Mouse (Mus musculus): ENCODE measurements around the gene Lonrf2. TPM values are rescaled to one million over a fixed set of nuclear protein-coding genes. Genes with fewer than 3 reads are reported as not detected.

Gene Lonrf2
- total and polyA plus RNA-seq, 3 experiments: 2.9 to 48.5 (median 42.0) TPM

DNA sequence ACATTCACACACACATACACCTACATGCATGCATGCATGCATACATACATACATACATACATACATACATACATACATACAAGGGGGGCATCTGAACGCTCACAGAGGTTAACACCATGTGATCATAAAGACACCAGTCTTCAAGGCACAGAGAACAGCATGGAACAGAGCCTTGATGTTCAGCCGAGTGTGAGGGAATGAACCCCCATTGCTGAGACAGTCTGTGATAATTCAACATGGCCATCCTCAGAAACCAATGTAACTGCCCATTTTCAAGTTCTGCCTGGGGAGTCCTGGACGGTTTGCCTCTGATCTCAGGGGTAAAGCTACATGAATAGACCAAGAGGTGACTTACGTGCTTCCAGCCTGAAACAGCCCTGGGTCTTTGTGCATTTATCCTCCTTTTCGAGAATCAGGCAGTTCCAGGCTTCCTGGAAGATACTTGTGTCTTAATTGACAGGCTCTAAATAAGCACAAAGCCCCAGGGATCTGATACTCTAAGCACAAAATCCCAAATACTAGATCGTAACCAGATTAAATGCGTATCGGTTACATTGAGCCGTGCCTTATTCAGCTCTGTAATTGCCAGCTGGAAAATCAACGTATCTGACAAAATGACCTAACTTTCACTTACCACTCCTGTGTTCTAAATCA is 72.4 kb downstream of the Lonrf2 start:
- Histone ChIP-seq H3K36me3 (replicated peaks) (no peaks in the 10 kb centered on the region), H3K27me3 (ENCODE audit: insufficient read depth, low read length) (peaks cover 29% of the 10 kb centered on the region), H3K4me1 (ENCODE audit: insufficient read depth, low read depth, low read length) (peaks cover 18% of the 10 kb centered on the region), H3K4me3 (ENCODE audit: low read depth, low read length) (no peak overlapping the region), H3K9me3 (replicated peaks) (no peaks in the 10 kb centered on the region)
- no peak for TF ChIP-seq POLR2AphosphoS5 (IDR thresholded peaks at IDR 0.05; ENCODE audit: insufficient replicate concordance, low read depth, low read length)
- no peak for TF ChIP-seq GATA2 (IDR thresholded peaks at IDR 0.05; ENCODE audit: borderline replicate concordance, low read depth, low read length)
- TF ChIP-seq TAL1 (conservative IDR thresholded peaks at IDR 0.05; ENCODE audit: low read depth, low read length): no peak
- TF ChIP-seq GATA1 (IDR thresholded peaks at IDR 0.05; ENCODE audit: borderline replicate concordance, low read length): no peak
- TF ChIP-seq CTCF (IDR thresholded peaks at IDR 0.05; ENCODE audit: low read depth, low read length): no peak
- ATAC-seq (ENCODE audit: extremely low read depth, insufficient number of reproducible peaks, low FRiP score, poor library complexity, severe bottlenecking): no peak
- no peak for DNase-seq (ENCODE audit: low spot score)

DNA sequence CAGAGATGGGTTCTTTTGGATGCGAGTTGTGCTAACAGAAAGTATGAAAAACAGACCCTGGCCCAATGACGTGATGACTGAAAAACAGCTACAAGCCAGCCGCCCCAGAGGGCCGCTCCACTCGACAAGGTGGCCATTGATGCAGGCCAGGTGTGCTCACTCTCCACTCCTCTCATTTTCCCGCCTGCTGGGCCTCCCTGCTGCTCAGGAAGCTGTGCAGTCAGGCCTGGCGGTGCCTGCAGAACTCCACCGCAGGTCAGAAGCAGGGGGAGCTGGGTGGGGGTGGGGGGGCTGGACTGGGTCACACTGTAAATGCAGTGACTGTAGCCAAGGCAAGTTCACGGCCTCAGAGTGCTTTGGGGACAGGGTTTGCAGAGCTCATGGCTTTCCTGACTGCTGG is 76.1 kb downstream of the Lonrf2 start:
- no peak for ATAC-seq (ENCODE audit: extremely low read depth, insufficient number of reproducible peaks, low FRiP score, poor library complexity, severe bottlenecking)
- Histone ChIP-seq H3K36me3 (replicated peaks) (no peaks in the 10 kb centered on the region), H3K9me3 (replicated peaks) (no peaks in the 10 kb centered on the region), H3K4me1 (ENCODE audit: insufficient read depth, low read depth, low read length) (peaks cover 4% of the 10 kb centered on the region), H3K27me3 (ENCODE audit: insufficient read depth, low read length) (peaks cover 20% of the 10 kb centered on the region), H3K4me3 (ENCODE audit: low read depth, low read length) (no peak overlapping the region)
- no peak for TF ChIP-seq GATA2 (IDR thresholded peaks at IDR 0.05; ENCODE audit: borderline replicate concordance, low read depth, low read length)
- TF ChIP-seq POLR2AphosphoS5 (IDR thresholded peaks at IDR 0.05; ENCODE audit: insufficient replicate concordance, low read depth, low read length): no peak
- DNase-seq (ENCODE audit: low spot score): no peak

DNA sequence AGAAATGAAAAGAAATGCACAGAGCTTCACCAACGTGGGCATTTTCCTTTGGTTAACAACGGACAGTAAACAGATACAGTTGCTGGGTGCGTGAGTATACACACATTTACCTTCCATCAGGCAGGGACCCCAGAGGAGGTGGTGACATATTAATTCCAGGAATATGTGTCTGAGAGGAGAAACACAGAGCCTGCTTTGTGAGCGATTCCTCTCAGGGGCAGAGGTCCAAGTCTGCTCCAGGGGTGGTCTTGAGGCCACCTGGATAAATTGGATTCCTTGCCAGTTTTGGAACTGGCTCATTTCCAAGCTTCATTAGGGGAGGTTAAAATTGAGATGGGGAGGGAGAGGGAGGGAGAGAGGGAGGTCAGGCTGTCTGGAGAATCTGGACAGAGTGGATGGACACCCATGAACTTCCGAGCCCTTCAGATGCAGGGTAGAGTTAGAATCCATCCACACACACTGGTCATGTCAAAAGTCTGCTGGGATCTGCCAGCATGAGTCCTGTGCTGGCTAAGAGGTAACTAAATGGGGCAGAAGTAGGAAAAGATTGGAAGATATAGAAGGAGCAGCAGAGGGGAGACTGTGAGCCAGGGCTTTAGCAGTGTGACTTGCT is 78.6 kb downstream of the Lonrf2 start:
- H3K4me1 ChIP-seq (ENCODE audit: insufficient read depth, low read depth, low read length): peaks cover 4% of the 10 kb centered on the region
- ATAC-seq (ENCODE audit: extremely low read depth, insufficient number of reproducible peaks, low FRiP score, poor library complexity, severe bottlenecking) (no peak), DNase-seq (ENCODE audit: low spot score) (no peak)
- H3K36me3 ChIP-seq (replicated peaks): no peaks in the 10 kb centered on the region
- TF ChIP-seq GATA1 (IDR thresholded peaks at IDR 0.05; ENCODE audit: borderline replicate concordance, low read length) (no peak), TAL1 (conservative IDR thresholded peaks at IDR 0.05; ENCODE audit: low read depth, low read length) (no peak), CTCF (IDR thresholded peaks at IDR 0.05; ENCODE audit: low read depth, low read length) (no peak), GATA2 (IDR thresholded peaks at IDR 0.05; ENCODE audit: borderline replicate concordance, low read depth, low read length) (no peak), POLR2AphosphoS5 (IDR thresholded peaks at IDR 0.05; ENCODE audit: insufficient replicate concordance, low read depth, low read length) (no peak)
- no peaks in the 10 kb centered on the region for H3K9me3 ChIP-seq (replicated peaks)
- no peak overlapping the region for H3K4me3 ChIP-seq (ENCODE audit: low read depth, low read length)
- peaks cover 18% of the 10 kb centered on the region for H3K27me3 ChIP-seq (ENCODE audit: insufficient read depth, low read length)

DNA sequence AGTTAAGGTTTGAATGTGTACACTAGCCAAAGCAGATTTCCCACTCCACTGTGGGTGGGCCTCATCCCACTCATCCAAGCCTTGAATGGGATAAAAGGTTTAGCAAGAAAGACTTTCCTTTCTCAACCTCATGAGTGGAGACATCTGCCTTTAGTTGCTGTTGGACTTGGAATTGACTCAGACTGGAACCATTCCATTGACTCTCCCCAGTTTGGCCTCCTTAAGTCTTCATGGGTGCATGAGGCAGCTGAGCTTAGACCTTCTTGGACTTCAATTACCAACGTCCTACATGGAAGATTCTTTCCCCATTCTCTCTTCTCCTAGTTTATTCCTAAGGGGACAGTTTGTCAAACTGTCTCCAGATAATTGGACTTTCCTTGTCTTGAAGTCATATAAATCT is 92.6 kb downstream of the Lonrf2 start:
- ATAC-seq (ENCODE audit: extremely low read depth, insufficient number of reproducible peaks, low FRiP score, poor library complexity, severe bottlenecking): no peak
- TF ChIP-seq CTCF (IDR thresholded peaks at IDR 0.05; ENCODE audit: low read depth, low read length) (no peak), GATA1 (IDR thresholded peaks at IDR 0.05; ENCODE audit: borderline replicate concordance, low read length) (no peak), TAL1 (conservative IDR thresholded peaks at IDR 0.05; ENCODE audit: low read depth, low read length) (no peak), POLR2AphosphoS5 (IDR thresholded peaks at IDR 0.05; ENCODE audit: insufficient replicate concordance, low read depth, low read length) (no peak), GATA2 (IDR thresholded peaks at IDR 0.05; ENCODE audit: borderline replicate concordance, low read depth, low read length) (no peak)
- DNase-seq (ENCODE audit: low spot score): no peak
- Histone ChIP-seq H3K4me3 (ENCODE audit: low read depth, low read length) (no peak overlapping the region), H3K27me3 (ENCODE audit: insufficient read depth, low read length) (peaks cover 3% of the 10 kb centered on the region; the same call in 1 of the 2 replicates), H3K4me1 (ENCODE audit: insufficient read depth, low read depth, low read length) (no peaks in the 10 kb centered on the region), H3K36me3 (replicated peaks) (no peaks in the 10 kb centered on the region), H3K9me3 (replicated peaks) (no peaks in the 10 kb centered on the region; the same call in 1 of the 2 replicates)

Other genes starting within 250 kb of the Lonrf2 start
- gene Aff3, start 171.8 kb downstream of the Lonrf2 start, total RNA-seq (2014; fragmentation: Nextera tagmentation): 3.3 and 6.3 TPM in 2 replicates
- 2.3 and 2.5 TPM in 2 replicates for gene Aff3, start 171.8 kb downstream of the Lonrf2 start, total RNA-seq (2017)
- 6.9 and 8.0 TPM in 2 replicates for gene Aff3, start 171.8 kb downstream of the Lonrf2 start, polyA plus RNA-seq (2012)
- 110 and 124 TPM in 2 replicates for gene Chst10, start 61.5 kb upstream of the Lonrf2 start, total RNA-seq (2014; fragmentation: Nextera tagmentation)
- 41.3 and 45.6 TPM in 2 replicates for gene Chst10, start 61.5 kb upstream of the Lonrf2 start, total RNA-seq (2017)
- 19.7 and 22.8 TPM in 2 replicates for gene Chst10, start 61.5 kb upstream of the Lonrf2 start, polyA plus RNA-seq (2012)
- not detected in 2 replicates for gene Nms, start 102.4 kb upstream of the Lonrf2 start, total RNA-seq (2014; fragmentation: Nextera tagmentation)
- not detected in 2 replicates for gene Nms, start 102.4 kb upstream of the Lonrf2 start, total RNA-seq (2017)
- not detected in 2 replicates for gene Nms, start 102.4 kb upstream of the Lonrf2 start, polyA plus RNA-seq (2012)
- 65.5 and 96.3 TPM in 2 replicates for gene Pdcl3, start 148.9 kb upstream of the Lonrf2 start, total RNA-seq (2014; fragmentation: Nextera tagmentation)
- 63.4 and 67.0 TPM in 2 replicates for gene Pdcl3, start 148.9 kb upstream of the Lonrf2 start, total RNA-seq (2017)
- 49.8 and 51.6 TPM in 2 replicates for gene Pdcl3, start 148.9 kb upstream of the Lonrf2 start, polyA plus RNA-seq (2012)

Measured in G1E (cell line).